Mouse (Mus musculus) left cerebral cortex, adult 11 months (tissue): ENCODE measurements around the gene Zfp791.
A peak's percentile ranks its signal among the peaks of the same experiment; 100 is the strongest.
"Not testable (repeated sequence)": the region's sequence is repeated elsewhere in the genome, so short reads cannot be mapped to it uniquely, and the experiment has no call there.

Experiments used
- DNase-seq: peaks from one replicate; pipeline ENCODE4 v3.0.0; 2022; ENCODE audit warnings: low spot score

Gene Zfp791

GRCm38 (mm10) chr8:85083108-85083813 lies 39.6 kb downstream of the Zfp791 start, which contains the start of gene Man2b1:
Gene Man2b1, plus strand, starts transcription at chr8:85083270.
- peak; percentile 83 for DNase-seq

- DNase-seq, result not testable (repeated sequence)
Observed at GRCm38 (mm10) chr8:85082169-85082568, 40.7 kb downstream of the Zfp791 start.

GRCm38 (mm10) chr8:85081216-85081555 lies 41.7 kb downstream of the Zfp791 start, which contains the start of gene Wdr83:
Gene Wdr83, minus strand, starts transcription at chr8:85081306.
- DNase-seq, result no peak

GRCm38 (mm10) chr8:85080532-85081215 lies 42.2 kb downstream of the Zfp791 start, which contains the start of gene Wdr83os:
Gene Wdr83os, plus strand, starts transcription at chr8:85080740.
- DNase-seq, result no peak

GRCm38 (mm10) chr8:85080214-85080531 lies 42.7 kb downstream of the Zfp791 start:
- no peak for DNase-seq

GRCm38 (mm10) chr8:85076993-85077392 lies 45.9 kb downstream of the Zfp791 start:
- DNase-seq, result peak; percentile 81

GRCm38 (mm10) chr8:85076001-85076400 lies 46.9 kb downstream of the Zfp791 start:
- no peak for DNase-seq

GRCm38 (mm10) chr8:85074617-85075016 lies 48.3 kb downstream of the Zfp791 start:
- no peak for DNase-seq

GRCm38 (mm10) chr8:85074167-85074566 lies 48.7 kb downstream of the Zfp791 start:
- DNase-seq, result no peak

GRCm38 (mm10) chr8:85073041-85073612 lies 49.8 kb downstream of the Zfp791 start:
- no peak for DNase-seq

GRCm38 (mm10) chr8:85072364-85072929 lies 50.4 kb downstream of the Zfp791 start:
- DNase-seq, result no peak

GRCm38 (mm10) chr8:85071514-85072281 lies 51.2 kb downstream of the Zfp791 start, which contains the start of gene Dhps:
Gene Dhps, plus strand, starts transcription at chr8:85071757.
- DNase-seq, result peak; percentile 90

- no peak for DNase-seq
Observed at GRCm38 (mm10) chr8:85071041-85071440, 51.9 kb downstream of the Zfp791 start.

- DNase-seq, result no peak
Observed at GRCm38 (mm10) chr8:85067982-85068381, 54.9 kb downstream of the Zfp791 start, which contains the start of gene Gm5741. Gene Gm5741, minus strand, starts transcription at chr8:85067982.

- no peak for DNase-seq
Observed at GRCm38 (mm10) chr8:85067155-85067554, 55.7 kb downstream of the Zfp791 start.

- no peak for DNase-seq
Observed at GRCm38 (mm10) chr8:85065213-85065612, 57.7 kb downstream of the Zfp791 start.

- DNase-seq, result no peak
Observed at GRCm38 (mm10) chr8:85062603-85063002, 60.3 kb downstream of the Zfp791 start.

GRCm38 (mm10) chr8:85059879-85060616 lies 62.8 kb downstream of the Zfp791 start, which contains the start of gene Fbxw9:
Gene Fbxw9, plus strand, starts transcription at chr8:85060055.
- DNase-seq, result peak; percentile 87
